Mouse (Mus musculus) midbrain, embryonic 11.5 days (tissue): Measurements from ENCODE around the gene Cdc7. TPM values are rescaled to one million over a fixed set of nuclear protein-coding genes. Genes with fewer than 3 reads are reported as not detected.

Experiments
- ATAC-seq: fragments of 200-750 bp; cut with Nextera tagmentation; 2 replicates; pipeline ENCODE4 v1.8.0; 2017; ENCODE audit warnings: moderate TSS enrichment, moderate library complexity; ENCODE audit not compliant: low FRiP score
- DNase-seq: peaks from one replicate; pipeline ENCODE4 v3.0.0; 2015; ENCODE audit warnings: low spot score; ENCODE audit errors: missing footprints
- H3K27ac ChIP-seq: fragments of 300-500 bp; sonication (generic); 2 replicates; pipeline ENCODE4 v1.5.1; 2014; ENCODE audit warnings: low read depth, low read length
- H3K27me3 ChIP-seq: fragments of 300-500 bp; sonication (generic); 2 replicates; pipeline ENCODE4 v1.6.1; 2014; ENCODE audit warnings: mild to moderate bottlenecking, low read length, moderate library complexity, mixed read lengths; ENCODE audit not compliant: control insufficient read depth, insufficient read depth
- H3K36me3 ChIP-seq: fragments of 300-500 bp; sonication (generic); 2 replicates; pipeline ENCODE4 v1.6.1; 2014; ENCODE audit warnings: mild to moderate bottlenecking, low read length, moderate library complexity, mixed read lengths; ENCODE audit not compliant: control insufficient read depth, insufficient read depth
- H3K4me1 ChIP-seq: fragments of 300-500 bp; sonication (generic); 2 replicates; pipeline ENCODE4 v1.6.1; 2014; ENCODE audit warnings: low read length; ENCODE audit not compliant: control insufficient read depth, insufficient read depth
- H3K4me2 ChIP-seq: fragments of 300-500 bp; sonication (generic); 2 replicates; pipeline ENCODE4 v1.6.1; 2014; ENCODE audit warnings: mild to moderate bottlenecking, moderate library complexity
- H3K4me3 ChIP-seq: fragments of 300-500 bp; sonication (generic); 2 replicates; pipeline ENCODE4 v1.5.1; 2014; ENCODE audit warnings: low read depth, low read length
- H3K9ac ChIP-seq: fragments of 300-500 bp; sonication (generic); 2 replicates; pipeline ENCODE4 v1.6.1; 2014; ENCODE audit warnings: low read length
- H3K9me3 ChIP-seq: fragments of 300-500 bp; sonication (generic); 2 replicates; pipeline ENCODE4 v1.6.1; 2016; ENCODE audit warnings: low read length; ENCODE audit not compliant: control insufficient read depth
- WGBS: fragments of 180-500 bp; shearing (Covaris S2); extraction: QIAGEN DNeasy Blood & Tissue Kit; methylation state at CpG from one replicate; pipeline ENCODE4 v1.1.7; 2014; 5-methylcytosine and 5-hydroxymethylcytosine counted together
- polyA plus RNA-seq: library from polyadenylated mRNA; unstranded; fragments of >200 nt; fragmentation: Nextera tagmentation; extraction: Ambion mirVana; gene quantifications from 2 replicates; pipeline ENCODE4 v1.2.1, GENCODE M21; 2014

Cdc7 gene
- polyA plus RNA-seq = 58.7 and 61.6 TPM in 2 replicates

GRCm38 (mm10) chr5:106963584-106964512, at the start of gene Cdc7:
Cdc7 (plus strand) TSS chr5:106964322.
- H3K9ac ChIP-seq = peak within 1 kb of the TSS; percentile 93
- ATAC-seq (peak; percentile 95), DNase-seq (peak; percentile 100)
- H3K27me3 ChIP-seq = no peaks in the 10 kb centered on the region
- H3K36me3 ChIP-seq = peaks cover 2% of the 10 kb centered on the region; the same call in 1 of the 2 replicates
- 6% methylated on average over 54 of the region's 54 CpGs for WGBS
- H3K4me3 ChIP-seq = peak within 1 kb of the TSS; percentile 89
- no peaks in the 10 kb centered on the region for H3K9me3 ChIP-seq
- H3K27ac ChIP-seq = peak within 1 kb of the TSS; percentile 78
- peak within 1 kb of the TSS; percentile 67 for H3K4me2 ChIP-seq
- peaks cover 2% of the 10 kb centered on the region; the same call in 1 of the 2 replicates for H3K4me1 ChIP-seq

GRCm38 (mm10) chr5:106919315-106919714, 44.8 kb upstream of the Cdc7 start:
- H3K36me3 ChIP-seq = no peaks in the 10 kb centered on the region; the same call in 1 of the 2 replicates
- no peak overlapping the region for H3K4me3 ChIP-seq
- no peak for ATAC-seq
- no peak overlapping the region for H3K4me2 ChIP-seq
- no peak overlapping the region for H3K27ac ChIP-seq
- no peak overlapping the region for H3K9ac ChIP-seq
- no peaks in the 10 kb centered on the region for H3K9me3 ChIP-seq
- H3K4me1 ChIP-seq = no peaks in the 10 kb centered on the region
- no peaks in the 10 kb centered on the region for H3K27me3 ChIP-seq
- DNase-seq = no peak

GRCm38 (mm10) chr5:106925488-106926368, 38.4 kb upstream of the Cdc7 start, which contains the start of gene Hfm1:
Hfm1 (minus strand) TSS chr5:106926321.
- Histone ChIP-seq H3K4me3 (peak within 1 kb of the TSS; percentile 67), H3K27ac (peak within 1 kb of the TSS; percentile 50; the same call in 1 of the 2 replicates), H3K4me2 (peak within 1 kb of the TSS; percentile 54), H3K9me3 (no peaks in the 10 kb centered on the region), H3K36me3 (no peaks in the 10 kb centered on the region), H3K4me1 (peaks cover 2% of the 10 kb centered on the region; the same call in 1 of the 2 replicates), H3K9ac (peak within 1 kb of the TSS; percentile 76), H3K27me3 (no peaks in the 10 kb centered on the region)
- ATAC-seq (peak; percentile 98), DNase-seq (peak; percentile 98)
- WGBS = 2% methylated on average over 45 of the region's 76 CpGs

GRCm38 (mm10) chr5:106926369-106926686, 37.8 kb upstream of the Cdc7 start:
- Histone ChIP-seq H3K9me3 (no peaks in the 10 kb centered on the region), H3K4me3 (peak overlapping the region; percentile 67), H3K9ac (peak overlapping the region; percentile 76), H3K27me3 (no peaks in the 10 kb centered on the region), H3K36me3 (no peaks in the 10 kb centered on the region), H3K4me1 (peaks cover 2% of the 10 kb centered on the region; the same call in 1 of the 2 replicates), H3K4me2 (peak overlapping the region; percentile 54), H3K27ac (peak overlapping the region; percentile 50; the same call in 1 of the 2 replicates)
- ATAC-seq = no peak
- no peak for DNase-seq
- 30% methylated on average over 4 of the region's 4 CpGs for WGBS

GRCm38 (mm10) chr5:106927996-106928395, 36.1 kb upstream of the Cdc7 start:
- Histone ChIP-seq H3K36me3 (no peaks in the 10 kb centered on the region), H3K4me2 (no peak overlapping the region), H3K4me1 (peaks cover 2% of the 10 kb centered on the region; the same call in 1 of the 2 replicates), H3K9ac (no peak overlapping the region), H3K9me3 (no peaks in the 10 kb centered on the region), H3K4me3 (no peak overlapping the region), H3K27me3 (no peaks in the 10 kb centered on the region), H3K27ac (no peak overlapping the region)
- DNase-seq (no peak), ATAC-seq (no peak)
- WGBS = 76% methylated on average over 4 of the region's 4 CpGs

- Histone ChIP-seq H3K9ac (no peak overlapping the region), H3K4me3 (no peak overlapping the region), H3K4me2 (no peak overlapping the region), H3K4me1 (no peaks in the 10 kb centered on the region), H3K27me3 (no peaks in the 10 kb centered on the region), H3K9me3 (no peaks in the 10 kb centered on the region), H3K27ac (no peak overlapping the region), H3K36me3 (no peaks in the 10 kb centered on the region)
- WGBS = 85% methylated on average over 4 of the region's 4 CpGs
- ATAC-seq (no peak), DNase-seq (no peak)
Measured at GRCm38 (mm10) chr5:106946342-106946741, 17.8 kb upstream of the Cdc7 start.

GRCm38 (mm10) chr5:106948683-106949082, 15.4 kb upstream of the Cdc7 start:
- no peak for ATAC-seq
- H3K27me3 ChIP-seq = no peaks in the 10 kb centered on the region
- H3K4me3 ChIP-seq = no peak overlapping the region
- H3K27ac ChIP-seq = no peak overlapping the region
- no peak overlapping the region for H3K9ac ChIP-seq
- no peak overlapping the region for H3K4me2 ChIP-seq
- no peaks in the 10 kb centered on the region for H3K4me1 ChIP-seq
- no peaks in the 10 kb centered on the region for H3K36me3 ChIP-seq
- H3K9me3 ChIP-seq = no peaks in the 10 kb centered on the region
- 83% methylated on average over 6 of the region's 6 CpGs for WGBS
- DNase-seq = no peak

- Histone ChIP-seq H3K9me3 (peaks cover 3% of the 10 kb centered on the region; the same call in 1 of the 2 replicates), H3K27me3 (no peaks in the 10 kb centered on the region), H3K4me1 (no peaks in the 10 kb centered on the region), H3K27ac (no peak overlapping the region), H3K36me3 (no peaks in the 10 kb centered on the region), H3K4me2 (no peak overlapping the region), H3K4me3 (no peak overlapping the region), H3K9ac (no peak overlapping the region)
- DNase-seq (no peak), ATAC-seq (no peak)
- WGBS = 77% methylated on average over 3 of the region's 3 CpGs
Measured at GRCm38 (mm10) chr5:106956467-106956866, 7.7 kb upstream of the Cdc7 start.
